In the genomic region with DNA sequence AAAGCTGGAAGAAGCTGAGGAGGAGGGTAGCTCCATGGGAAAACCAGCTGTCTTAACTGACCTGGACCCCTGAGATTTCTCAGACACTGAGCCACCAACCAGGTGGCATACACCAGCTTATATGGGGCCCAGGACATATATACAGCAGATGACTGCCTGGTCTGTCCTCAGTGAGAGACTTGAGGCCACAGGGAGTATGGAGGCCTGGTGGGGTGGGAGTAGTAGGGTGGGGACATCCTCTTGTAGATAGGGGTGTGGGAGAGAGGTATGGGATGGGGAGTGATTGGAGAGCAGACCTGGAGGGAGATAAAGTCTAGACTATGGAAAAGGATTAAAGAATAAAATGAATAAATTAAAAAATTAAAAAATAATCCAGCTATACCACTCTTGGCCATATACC, we compare ENCODE assay signal across 28 mouse cellular contexts.
"Had no signal": no experiment of that assay in that cellular context is flagged by ENCODE, and none has a peak within 500 bp of the region (broad histone marks: within the 10 kb centered on the region; RNA-seq: fewer than 3 reads in every experiment).

No protein-coding gene starts in this region.

- ATAC-seq: forebrain, embryonic 13.5 days; forebrain, embryonic 14.5 days; forebrain, embryonic 15.5 days; forebrain, embryonic 16.5 days; forebrain, postnatal 0 days had no signal

- H3K4me1 ChIP-seq: embryonic facial prominence, embryonic 13.5 days; embryonic facial prominence, embryonic 15.5 days; forebrain, embryonic 10.5 days; forebrain, embryonic 12.5 days; forebrain, embryonic 13.5 days; forebrain, embryonic 15.5 days had no signal

- DNase-seq: cerebellum, adult 18-20 months; cerebellum, adult 2 months; cerebellum, adult 8-10 months; cerebellum, adult 9-10 months; cerebellum, adult 9-11 months; cerebellum, postnatal 10 days; cerebellum, postnatal 14 days; cerebellum, postnatal 25 days; cerebellum, postnatal 36 days; embryo, embryonic 11 days; forebrain, postnatal 0 days; gastrocnemius, adult 2 months; gastrocnemius, postnatal 10 days; gastrocnemius, postnatal 14 days; gastrocnemius, postnatal 25 days; gastrocnemius, postnatal 36 days; heart, adult 11 months; heart, adult 18-20 months; heart, adult 2 months had no signal

- H3K9me3 ChIP-seq: embryonic facial prominence, embryonic 13.5 days; embryonic facial prominence, embryonic 15.5 days; forebrain, embryonic 10.5 days; forebrain, embryonic 12.5 days; forebrain, embryonic 13.5 days; forebrain, embryonic 15.5 days had no signal

- H3K4me2 ChIP-seq: embryonic facial prominence, embryonic 13.5 days; embryonic facial prominence, embryonic 15.5 days; forebrain, embryonic 12.5 days; forebrain, embryonic 13.5 days; forebrain, embryonic 15.5 days had no signal

- H3K4me3 ChIP-seq: embryonic facial prominence, embryonic 13.5 days; embryonic facial prominence, embryonic 15.5 days; erythroblast, embryonic 14.5 days; forebrain, embryonic 10.5 days; forebrain, embryonic 12.5 days; forebrain, embryonic 13.5 days; forebrain, embryonic 15.5 days; gastrocnemius, adult 2 months; heart, adult 2 months had no signal

- H3K9ac ChIP-seq: embryonic facial prominence, embryonic 13.5 days; embryonic facial prominence, embryonic 15.5 days; forebrain, embryonic 12.5 days; forebrain, embryonic 13.5 days; forebrain, embryonic 15.5 days; forebrain, postnatal 0 days had no signal

- H3K36me3 ChIP-seq: embryonic facial prominence, embryonic 13.5 days; embryonic facial prominence, embryonic 15.5 days; forebrain, embryonic 10.5 days; forebrain, embryonic 12.5 days; forebrain, embryonic 15.5 days had no signal

- H3K27ac ChIP-seq: embryonic facial prominence, embryonic 13.5 days; embryonic facial prominence, embryonic 15.5 days; forebrain, embryonic 10.5 days; forebrain, embryonic 12.5 days; forebrain, embryonic 13.5 days; forebrain, embryonic 15.5 days; gastrocnemius, adult 2 months; heart, adult 2 months had no signal

- H3K27me3 ChIP-seq: embryonic facial prominence, embryonic 13.5 days; embryonic facial prominence, embryonic 15.5 days; forebrain, embryonic 12.5 days; forebrain, embryonic 13.5 days; forebrain, embryonic 15.5 days had no signal
